Mouse (Mus musculus): ENCODE results near the gene Grip2.

The Grip2 gene

DNA sequence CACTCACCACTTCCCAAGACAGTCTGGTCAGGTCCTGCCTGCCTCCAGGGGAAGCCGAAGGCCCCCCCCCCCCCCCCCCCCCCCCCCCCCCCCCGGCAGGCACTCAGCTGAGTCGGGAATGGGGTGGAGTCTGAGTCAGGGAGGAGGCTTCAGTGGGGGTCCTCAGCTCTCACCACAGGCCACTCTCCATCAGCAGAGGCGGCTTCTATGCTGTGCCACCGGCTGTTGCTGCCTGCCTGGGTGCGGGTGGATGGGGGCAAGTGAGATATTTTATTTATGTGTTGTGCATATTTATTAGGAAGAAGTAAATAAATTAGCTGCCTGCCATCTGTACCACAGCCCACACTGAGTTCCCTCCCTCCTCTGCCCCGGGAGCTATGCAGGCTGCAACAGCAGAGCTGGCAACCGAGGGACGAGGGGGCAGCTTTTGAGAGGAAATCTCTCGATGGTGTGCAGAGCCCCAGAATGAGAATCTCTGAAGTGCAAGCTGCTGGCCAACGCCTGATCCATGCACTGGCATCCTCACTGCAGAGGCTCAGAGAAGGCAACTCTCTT lies at the start of gene Grip2:
Gene Grip2 (minus strand): TSS at position 235 of the 555 bp plus-strand sequence.
- no peak for DNase-seq (ENCODE audit: low spot score in 2 of 2)

DNA sequence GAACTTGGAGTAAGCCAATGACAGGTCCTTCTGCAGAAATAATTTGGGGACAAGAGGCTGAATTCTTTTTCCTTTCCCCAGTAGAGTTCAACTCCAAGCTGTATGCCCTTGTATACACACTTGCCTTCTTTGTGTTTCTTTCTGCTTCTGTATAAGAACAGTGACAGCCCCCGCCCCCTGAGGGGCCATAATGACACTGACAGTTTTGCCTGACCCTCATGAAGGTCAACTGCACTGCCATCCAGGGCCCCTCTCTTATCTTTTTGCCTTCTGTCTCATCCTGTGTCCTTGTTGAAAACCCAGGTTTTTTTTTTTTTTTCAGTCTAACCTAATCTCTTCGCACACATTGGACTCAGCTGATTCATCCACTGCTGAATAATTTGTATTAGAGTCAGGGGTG lies 45.7 kb upstream of the Grip2 start:
- no peak for DNase-seq (ENCODE audit: low spot score in 2 of 2)

DNA sequence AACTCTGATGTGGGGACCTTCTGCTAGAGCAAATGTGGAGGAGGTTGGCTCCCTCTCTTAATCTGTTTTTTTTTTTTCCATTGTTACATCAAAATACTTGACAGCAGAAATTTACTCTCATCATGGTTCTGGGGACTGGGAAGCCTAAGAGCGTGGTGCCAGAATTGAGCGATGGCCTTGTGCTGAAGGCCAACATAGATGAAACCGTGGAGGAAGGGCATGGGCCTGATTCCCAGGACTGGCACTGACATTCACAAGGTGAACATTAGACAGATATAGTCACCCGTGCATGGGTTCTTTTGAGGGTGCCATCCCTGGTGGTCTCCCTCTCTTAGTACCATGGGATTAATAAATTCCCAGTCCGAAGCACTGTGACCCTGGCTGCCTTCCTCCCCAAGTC lies 41.0 kb upstream of the Grip2 start:
- DNase-seq (ENCODE audit: low spot score in 2 of 2) = no peak

- no peak for DNase-seq (ENCODE audit: low spot score in 2 of 2)
Observed at GRCm38 (mm10) chr6:91865601-91866000, 38.6 kb upstream of the Grip2 start.

DNA sequence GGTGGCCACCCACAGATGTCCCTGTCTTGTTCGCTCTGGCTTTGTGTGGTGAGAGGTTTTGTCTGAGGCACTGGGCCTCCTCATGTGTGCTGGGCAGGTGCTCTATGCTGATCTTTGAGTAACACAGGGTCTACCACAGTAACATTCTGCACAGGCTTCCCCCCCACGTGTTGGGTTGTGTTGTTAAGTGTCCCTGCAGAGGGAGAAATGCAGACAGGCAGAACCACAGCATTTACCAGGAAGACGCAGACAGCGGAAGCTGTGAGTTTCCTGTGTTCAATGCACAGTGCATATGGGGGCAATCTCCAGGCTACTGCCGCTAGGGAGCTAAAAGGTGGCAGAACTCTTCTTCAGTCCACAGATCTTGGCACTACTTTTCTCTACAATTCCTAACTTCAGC lies 37.5 kb upstream of the Grip2 start:
- no peak for DNase-seq (ENCODE audit: low spot score in 2 of 2)

DNA sequence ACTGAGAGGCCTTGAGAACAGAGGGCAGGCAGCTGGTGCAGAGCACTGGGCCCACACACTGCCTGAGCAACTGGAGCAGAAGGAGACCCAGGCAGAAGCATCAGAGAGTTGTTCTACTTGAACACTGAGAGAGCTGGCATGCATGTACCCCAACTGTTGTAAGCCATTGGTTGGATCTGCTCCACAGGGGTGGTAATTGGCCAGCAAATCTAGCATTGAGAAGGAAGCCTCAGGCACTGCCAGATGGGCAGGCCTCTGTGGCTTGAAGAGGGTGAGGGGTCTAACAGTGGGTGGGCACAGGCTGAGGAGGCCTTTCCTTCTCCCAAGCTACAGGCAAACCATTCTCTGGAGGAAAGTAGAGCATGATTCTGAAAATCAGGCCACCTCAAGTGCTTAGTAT lies 35.8 kb upstream of the Grip2 start:
- no peak for DNase-seq (ENCODE audit: low spot score in 2 of 2)

DNA sequence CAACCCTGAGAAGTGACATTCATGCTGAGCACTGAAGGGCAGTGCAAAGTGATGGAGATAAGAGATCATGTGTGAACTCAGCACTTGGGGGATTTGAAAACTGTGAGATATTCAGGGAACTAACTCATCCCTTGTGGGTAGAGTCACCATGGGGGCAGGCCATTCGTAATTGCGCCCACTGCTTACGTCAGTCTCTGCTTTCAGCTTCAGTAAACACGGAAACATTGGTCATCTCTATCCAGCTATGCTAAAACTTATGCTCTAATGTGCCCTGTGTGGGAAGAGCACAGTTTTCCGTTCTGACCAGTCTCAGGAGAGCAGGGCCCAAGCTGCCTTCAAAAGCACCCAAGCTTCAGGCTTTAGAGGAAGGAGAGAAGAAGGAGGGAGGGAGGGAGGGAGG lies 31.3 kb upstream of the Grip2 start:
- DNase-seq (ENCODE audit: low spot score in 2 of 2) = no peak

GRCm38 (mm10) chr6:91852550-91852949 lies 25.5 kb upstream of the Grip2 start:
- DNase-seq (ENCODE audit: low spot score in 2 of 2) = no peak

DNA sequence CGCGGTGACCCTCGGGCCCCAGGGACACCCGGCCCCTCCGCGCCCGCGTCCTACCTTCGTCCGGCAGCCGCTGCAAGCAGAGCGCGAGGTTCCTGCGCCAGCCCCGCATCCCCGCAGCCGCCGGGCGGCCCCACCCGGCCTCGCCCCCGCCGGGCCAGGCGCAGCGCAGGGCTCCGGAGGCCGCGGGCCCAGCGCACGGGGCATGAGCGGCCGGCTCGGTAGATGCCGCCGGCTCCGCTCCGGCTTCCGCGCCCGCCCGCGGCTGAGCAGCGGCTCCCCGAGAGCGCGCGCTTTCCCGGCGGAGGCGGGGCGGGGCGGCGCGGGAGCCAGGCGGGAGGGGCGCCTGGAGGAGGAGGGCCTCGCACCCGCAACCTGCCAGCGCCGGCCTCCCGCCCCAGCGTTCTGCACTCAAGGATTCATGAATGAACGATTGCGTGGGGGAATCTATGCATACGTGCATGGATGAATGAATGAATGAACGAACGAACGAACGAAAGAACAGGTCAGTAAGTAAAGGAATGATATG lies 16.6 kb upstream of the Grip2 start:
- peak in 1 of 2 experiments; percentile 35 for DNase-seq (ENCODE audit: low spot score in 2 of 2)

- no peak for DNase-seq (ENCODE audit: low spot score in 2 of 2)
Observed at GRCm38 (mm10) chr6:91842897-91843627, 16.0 kb upstream of the Grip2 start.

- peak; percentile 64 to 76 for DNase-seq (ENCODE audit: low spot score in 2 of 2)
Observed at GRCm38 (mm10) chr6:91839010-91839871, 12.2 kb upstream of the Grip2 start.

GRCm38 (mm10) chr6:91832863-91833440 lies 5.9 kb upstream of the Grip2 start:
- DNase-seq (ENCODE audit: low spot score in 2 of 2) = no peak

- no peak for DNase-seq (ENCODE audit: low spot score in 2 of 2)
Observed at GRCm38 (mm10) chr6:91827926-91828325, 876 bp upstream of the Grip2 start.

DNA sequence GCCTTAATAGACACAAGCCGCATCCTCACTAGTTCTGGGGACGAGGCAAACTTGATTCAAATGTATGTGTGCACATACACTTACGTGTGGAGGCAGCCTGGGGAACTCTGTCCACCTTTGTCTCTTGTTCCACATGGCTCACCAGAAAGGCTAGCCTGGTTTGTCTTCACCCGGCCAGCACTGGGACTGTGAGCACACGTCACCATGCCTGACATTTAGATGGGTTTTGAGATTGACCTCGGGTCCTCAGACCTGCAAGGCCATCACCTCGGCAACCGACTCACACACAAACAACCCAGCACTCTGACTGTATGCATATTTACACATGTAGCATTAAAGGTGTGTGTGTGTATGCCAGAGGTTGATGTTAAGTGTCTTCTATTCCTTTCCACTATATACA lies 8.8 kb downstream of the Grip2 start:
- DNase-seq (ENCODE audit: low spot score in 2 of 2) = no peak

- no peak for DNase-seq (ENCODE audit: low spot score in 2 of 2)
Observed at GRCm38 (mm10) chr6:91815976-91816375, 11.1 kb downstream of the Grip2 start.

DNA sequence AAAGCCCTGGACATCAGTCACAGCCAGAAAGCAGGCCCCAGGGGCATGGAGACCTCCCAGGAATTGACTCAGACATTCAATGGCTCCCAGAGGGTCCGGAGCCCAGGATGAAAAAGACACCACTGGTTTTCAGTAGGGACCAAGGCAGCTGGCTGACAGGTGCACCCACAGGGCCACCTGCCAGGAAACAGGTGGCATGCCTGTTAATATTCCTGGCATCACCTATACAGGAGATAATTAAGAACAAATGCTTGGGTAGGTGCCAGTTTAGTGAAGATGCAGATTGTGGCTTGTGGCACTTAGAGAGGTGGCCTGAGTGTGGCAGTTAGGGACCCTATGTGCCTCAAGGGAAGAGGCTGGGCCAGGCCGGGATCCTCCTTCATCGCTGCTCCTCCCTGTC lies 13.4 kb downstream of the Grip2 start:
- DNase-seq (ENCODE audit: low spot score in 2 of 2) = no peak

GRCm38 (mm10) chr6:91810007-91810406 lies 17.0 kb downstream of the Grip2 start:
- no peak for DNase-seq (ENCODE audit: low spot score in 2 of 2)

GRCm38 (mm10) chr6:91808022-91808421 lies 19.0 kb downstream of the Grip2 start:
- no peak for DNase-seq (ENCODE audit: low spot score in 2 of 2)

DNA sequence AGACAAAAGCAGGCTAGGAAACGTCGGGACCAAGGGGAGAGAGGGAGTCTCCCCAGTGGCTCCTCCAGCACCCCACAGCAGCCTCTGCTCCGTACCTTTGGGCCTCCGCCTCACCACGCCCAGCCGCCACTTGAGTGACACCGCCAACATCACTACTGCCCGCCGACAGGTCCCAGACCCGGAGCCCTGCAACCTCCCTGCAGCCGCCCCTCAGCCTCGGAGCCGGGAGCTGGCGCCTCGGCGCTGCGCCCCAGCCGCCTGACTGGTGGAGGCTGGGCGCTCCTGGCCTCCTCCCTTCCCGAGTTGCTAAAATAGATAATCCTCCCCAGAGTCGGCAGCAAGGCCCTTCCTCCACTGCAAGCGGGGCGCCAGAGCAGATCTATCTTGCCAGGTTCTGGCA lies 19.9 kb downstream of the Grip2 start:
- peak in 1 of 2 experiments; percentile 48 for DNase-seq (ENCODE audit: low spot score in 2 of 2)

DNA sequence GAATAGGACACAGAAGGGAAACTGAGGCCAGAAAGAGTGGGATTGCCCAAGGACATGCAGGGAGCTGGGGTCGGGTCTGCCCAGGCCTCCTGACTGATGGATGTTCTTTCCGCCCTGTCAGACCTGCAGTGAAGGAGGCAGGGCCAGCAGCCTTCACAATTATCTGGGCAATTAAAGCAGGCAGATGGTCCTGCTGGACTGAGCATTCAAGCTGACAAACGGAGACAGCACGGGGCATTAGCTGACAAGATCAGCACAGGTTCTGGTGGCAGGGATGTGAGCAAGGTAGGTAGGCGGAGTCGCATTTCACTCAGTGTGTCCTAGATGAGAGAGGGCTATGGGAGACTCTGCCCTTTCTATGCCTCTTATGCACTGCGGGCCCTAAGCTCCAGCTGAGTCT lies 22.9 kb downstream of the Grip2 start:
- no peak for DNase-seq (ENCODE audit: low spot score in 2 of 2)

DNA sequence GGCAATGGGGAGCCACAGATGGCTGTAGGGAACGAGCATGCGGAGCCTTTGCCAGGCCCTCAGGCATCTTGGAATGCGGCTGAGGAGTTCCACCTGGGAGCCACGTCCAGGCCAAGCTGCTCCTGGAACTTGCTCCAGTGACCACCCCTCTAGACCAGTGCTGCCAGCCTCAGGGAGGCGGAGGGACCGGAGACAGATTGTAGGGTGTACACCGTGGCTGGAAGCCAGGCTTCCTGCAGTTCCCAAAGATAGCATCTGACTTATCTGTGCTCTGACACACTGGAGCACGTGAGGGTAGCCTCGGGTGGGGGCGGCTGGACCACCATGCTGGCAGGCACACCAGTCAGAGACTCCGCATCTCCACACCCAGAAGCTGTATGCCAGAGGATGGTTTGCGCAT lies 28.6 kb downstream of the Grip2 start:
- no peak for DNase-seq (ENCODE audit: low spot score in 2 of 2)

- no peak for DNase-seq (ENCODE audit: low spot score in 2 of 2)
Observed at GRCm38 (mm10) chr6:91796736-91797135, 30.3 kb downstream of the Grip2 start.
